Mouse (Mus musculus) cerebellum, adult 2 months (tissue): ENCODE results near the gene Hivep3. TPM values are rescaled to one million over a fixed set of nuclear protein-coding genes. Genes with fewer than 3 reads are reported as not detected.
A peak's percentile ranks its signal among the peaks of the same experiment; 100 is the strongest.

Experiments used
- DNase-seq, 2 experiments: peaks; one replicate each; pipeline ENCODE4 v3.0.0; 2021
- H3K27ac ChIP-seq: fragments of 200-500 bp; 2 replicates; pipeline ENCODE4 v1.5.1; 2012; ENCODE audit warnings: low read length, control low read depth, inconsistent platforms; ENCODE audit not compliant: insufficient read depth
- H3K27me3 ChIP-seq: fragments of 200-500 bp; 2 replicates; pipeline ENCODE4 v1.6.1; 2012; ENCODE audit warnings: inconsistent platforms, mild to moderate bottlenecking, low read length, moderate library complexity; ENCODE audit not compliant: control insufficient read depth, insufficient read depth
- H3K4me1 ChIP-seq: fragments of 200-500 bp; 2 replicates; pipeline ENCODE4 v1.6.1; 2011; ENCODE audit warnings: low read length; ENCODE audit not compliant: control insufficient read depth, insufficient read depth
- H3K4me3 ChIP-seq: fragments of 200-500 bp; replicated peaks from 2 replicates; pipeline ENCODE3; 2011; ENCODE audit warnings: mild to moderate bottlenecking, low read depth, low read length, control low read depth; ENCODE audit not compliant: insufficient read depth
- CTCF ChIP-seq: fragments of 200-500 bp; IDR thresholded peaks from 2 replicates; pipeline ENCODE4 v1.5.1; 2011; ENCODE audit warnings: low read depth, mild to moderate bottlenecking, control low read depth, low read length, moderate library complexity, borderline replicate concordance; ENCODE audit not compliant: insufficient read depth
- POLR2A ChIP-seq: fragments of 200-500 bp; IDR thresholded peaks from 2 replicates; pipeline ENCODE4 v1.6.1; 2011; ENCODE audit warnings: low read length, control low read depth, borderline replicate concordance; ENCODE audit not compliant: insufficient read depth
- WGBS: fragments of 180-500 bp; shearing (Covaris S2); methylation state at CpG from one replicate; pipeline ENCODE4 v1.1.7; 2018; 5-methylcytosine and 5-hydroxymethylcytosine counted together
- polyA plus RNA-seq: library from polyadenylated mRNA; depleted of rRNA; stranded (reverse); fragments of >200 nt; gene quantifications from 2 replicates; pipeline ENCODE4 v1.2.3, GENCODE M21; 2012

Hivep3 gene
- polyA plus RNA-seq, 1 experiment: 36.8 TPM

- WGBS: 79% methylated on average over 12 of the region's 12 CpGs
- H3K4me1 ChIP-seq: peaks cover 20% of the 10 kb centered on the region
- H3K27me3 ChIP-seq: no peaks in the 10 kb centered on the region
- no peak for DNase-seq
- TF ChIP-seq POLR2A: no peak
- TF ChIP-seq CTCF: no peak
- H3K27ac ChIP-seq: no peak overlapping the region
- no peak overlapping the region for H3K4me3 ChIP-seq
These were observed 247.6 kb downstream of the Hivep3 start for GRCm38 (mm10) chr4:119981047-119981720.

GRCm38 (mm10) chr4:119986065-119986464, 252.5 kb downstream of the Hivep3 start:
- peak in 1 of 2 experiments; percentile 49 for DNase-seq
- H3K4me3 ChIP-seq: no peak overlapping the region
- 33% methylated on average over 5 of the region's 5 CpGs for WGBS
- H3K4me1 ChIP-seq: peaks cover 58% of the 10 kb centered on the region
- peak overlapping the region; percentile 67 for H3K27ac ChIP-seq
- no peaks in the 10 kb centered on the region for H3K27me3 ChIP-seq
- no peak for TF ChIP-seq CTCF
- no peak for TF ChIP-seq POLR2A

DNA sequence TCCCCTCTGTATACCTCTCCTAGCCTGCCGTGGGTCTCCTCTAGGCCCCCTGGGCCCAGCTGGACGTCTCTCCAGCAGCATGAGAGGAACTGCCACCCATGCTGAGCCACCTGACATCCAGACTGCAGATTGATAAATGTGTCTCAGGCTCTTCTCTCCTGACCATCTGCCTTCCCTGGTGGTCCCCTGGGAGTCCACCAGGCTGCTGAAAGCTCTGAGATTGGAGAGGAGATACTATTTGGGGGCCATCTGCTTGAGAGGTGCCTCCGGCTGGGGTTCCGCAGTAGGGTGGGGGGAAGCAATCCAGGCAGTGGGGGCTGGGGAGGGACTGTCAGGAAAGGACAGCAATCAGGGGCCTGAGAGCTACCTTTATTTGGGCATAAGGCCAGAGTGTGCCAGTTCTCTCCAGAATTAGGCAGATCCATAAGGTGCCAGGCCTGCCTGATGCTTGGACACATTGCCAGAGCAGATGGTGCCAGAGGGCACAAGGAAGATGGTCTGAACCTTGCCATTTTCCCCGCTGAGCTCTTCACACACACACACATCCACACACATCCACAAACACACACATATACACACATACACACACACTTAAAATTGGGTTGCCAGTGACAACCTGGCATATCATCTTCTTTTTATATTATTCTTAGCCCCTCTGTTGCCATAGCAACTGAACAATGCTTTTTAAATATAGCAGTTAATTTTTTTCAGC, 253.2 kb downstream of the Hivep3 start:
- WGBS: 12% methylated on average over 5 of the region's 5 CpGs
- Histone ChIP-seq H3K27ac (peak overlapping the region; percentile 67), H3K4me3 (no peak overlapping the region), H3K4me1 (peaks cover 53% of the 10 kb centered on the region), H3K27me3 (no peaks in the 10 kb centered on the region)
- TF ChIP-seq POLR2A (no peak), CTCF (no peak)
- DNase-seq: peak; percentile 88 to 93

- TF ChIP-seq POLR2A (no peak), CTCF (no peak)
- no peak for DNase-seq
- 54% methylated on average over 4 of the region's 4 CpGs for WGBS
These were observed 253.9 kb downstream of the Hivep3 start for GRCm38 (mm10) chr4:119987376-119988087.

GRCm38 (mm10) chr4:119989031-119989693, 255.6 kb downstream of the Hivep3 start:
- peak in 1 of 2 experiments; percentile 25 for DNase-seq
- H3K27ac ChIP-seq: no peak overlapping the region
- WGBS: 70% methylated on average over 3 of the region's 3 CpGs
- no peaks in the 10 kb centered on the region for H3K27me3 ChIP-seq
- TF ChIP-seq CTCF (no peak), POLR2A (no peak)
- H3K4me3 ChIP-seq: no peak overlapping the region
- H3K4me1 ChIP-seq: peaks cover 52% of the 10 kb centered on the region

More at GRCm38 (mm10) chr4:119987376-119988087, 253.9 kb downstream of the Hivep3 start:
- no peak overlapping the region; the same call in 1 of the 2 replicates for H3K27ac ChIP-seq
- no peak overlapping the region for H3K4me3 ChIP-seq
- peaks cover 57% of the 10 kb centered on the region for H3K4me1 ChIP-seq
- no peaks in the 10 kb centered on the region for H3K27me3 ChIP-seq

DNA sequence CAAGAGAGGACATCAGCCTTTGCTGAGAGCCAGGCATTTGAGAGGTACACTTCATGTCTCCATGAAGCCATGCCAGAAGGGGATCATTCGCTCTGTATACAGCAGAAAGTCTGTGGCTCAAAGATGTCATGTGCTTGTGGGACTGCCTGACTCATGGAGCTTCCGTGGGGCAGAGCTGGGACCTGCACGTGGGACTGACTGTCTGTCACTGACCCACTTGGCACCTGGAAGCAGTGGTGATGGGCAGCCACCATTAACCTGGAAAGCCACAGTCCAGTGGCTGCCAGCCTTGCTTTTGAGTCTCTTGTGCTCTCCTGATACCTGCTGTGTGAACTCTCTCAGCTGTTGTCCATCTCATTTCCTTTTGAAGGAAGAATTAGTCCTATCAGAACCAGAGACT, 256.8 kb downstream of the Hivep3 start:
- DNase-seq: peak; percentile 27 to 41
- H3K27me3 ChIP-seq: no peaks in the 10 kb centered on the region
- H3K4me3 ChIP-seq: no peak overlapping the region
- WGBS: 24% methylated on average over 3 of the region's 3 CpGs
- no peak for TF ChIP-seq CTCF
- peaks cover 52% of the 10 kb centered on the region for H3K4me1 ChIP-seq
- no peak overlapping the region for H3K27ac ChIP-seq

DNA sequence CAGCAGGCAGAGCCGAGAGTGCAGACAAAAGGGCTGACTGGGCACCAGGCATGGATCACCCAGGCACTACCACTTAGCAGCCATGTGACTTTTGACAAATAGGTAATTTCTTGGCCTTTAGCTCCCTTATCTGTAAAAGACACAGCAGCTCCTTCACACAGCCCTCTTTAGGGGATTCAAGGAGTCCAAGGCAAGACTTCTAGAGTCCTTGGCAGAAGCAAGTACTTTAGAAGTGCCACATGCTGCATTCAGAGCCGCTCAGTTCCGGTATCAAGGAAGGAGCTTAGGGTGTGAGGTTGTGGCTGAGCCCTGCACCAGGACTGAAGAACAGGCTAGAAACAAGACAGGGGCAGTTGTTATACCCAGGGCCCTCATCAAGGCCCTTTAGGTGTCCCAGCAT, 257.3 kb downstream of the Hivep3 start:
- Histone ChIP-seq H3K4me3 (no peak overlapping the region), H3K27ac (no peak overlapping the region), H3K4me1 (peaks cover 48% of the 10 kb centered on the region), H3K27me3 (no peaks in the 10 kb centered on the region)
- 94% methylated on average over 3 of the region's 3 CpGs for WGBS
- TF ChIP-seq CTCF: no peak
- TF ChIP-seq POLR2A: no peak
- no peak for DNase-seq

DNA sequence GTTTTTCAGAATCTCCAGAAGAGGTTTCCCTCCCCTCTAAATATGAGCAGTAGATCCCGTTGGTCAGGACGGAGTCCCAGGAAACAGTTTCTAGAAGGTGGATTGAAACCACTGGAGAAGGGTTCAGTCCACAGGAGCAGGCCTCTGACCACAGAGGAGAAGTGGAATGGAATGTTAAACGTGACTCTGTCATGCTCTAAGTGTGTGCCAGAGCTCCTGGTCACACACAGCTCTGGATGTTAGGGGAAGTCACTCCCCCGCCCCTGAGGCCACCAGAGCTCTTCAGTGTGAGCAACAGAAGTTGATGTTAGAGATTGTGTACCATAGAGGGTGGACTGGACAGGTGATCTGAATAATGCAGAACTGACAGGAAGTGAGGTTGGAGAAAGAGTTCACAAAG, 258.2 kb downstream of the Hivep3 start:
- TF ChIP-seq CTCF (no peak), POLR2A (no peak)
- Histone ChIP-seq H3K27ac (no peak overlapping the region), H3K4me3 (no peak overlapping the region), H3K27me3 (no peaks in the 10 kb centered on the region), H3K4me1 (peaks cover 39% of the 10 kb centered on the region)
- DNase-seq: no peak
- WGBS: 85% methylated on average over 4 of the region's 4 CpGs
